Mouse (Mus musculus) spleen, postnatal 4 days (tissue): Measurements from ENCODE around the gene Espnl.
A peak's percentile ranks its signal among the peaks of the same experiment; 100 is the strongest.

Experiments
- DNase-seq, 2 experiments: peaks; one replicate each; pipeline ENCODE4 v3.0.0; 2022; ENCODE audit warnings: low spot score in 2 of 2

Espnl gene

GRCm38 (mm10) chr1:91321760-91322438 is at the start of gene Espnl:
Gene Espnl (plus strand): TSS chr1:91322075.
- DNase-seq: peak in 1 of 2 experiments; percentile 28

GRCm38 (mm10) chr1:91272260-91272659 is 49.6 kb upstream of the Espnl start:
- no peak for DNase-seq

- no peak for DNase-seq
Measured at GRCm38 (mm10) chr1:91276581-91276980, 45.3 kb upstream of the Espnl start.

GRCm38 (mm10) chr1:91277480-91277879 is 44.4 kb upstream of the Espnl start:
- no peak for DNase-seq

GRCm38 (mm10) chr1:91278410-91279119 is 43.3 kb upstream of the Espnl start:
- DNase-seq: no peak

- no peak for DNase-seq
Measured at GRCm38 (mm10) chr1:91279126-91279525, 42.7 kb upstream of the Espnl start.

- DNase-seq: no peak
Measured at GRCm38 (mm10) chr1:91282582-91282981, 39.3 kb upstream of the Espnl start.

- DNase-seq: no peak
Measured at GRCm38 (mm10) chr1:91289375-91289774, 32.5 kb upstream of the Espnl start.

GRCm38 (mm10) chr1:91292101-91292825 is 29.6 kb upstream of the Espnl start:
- DNase-seq: no peak

- no peak for DNase-seq
Measured at GRCm38 (mm10) chr1:91295544-91295943, 26.3 kb upstream of the Espnl start.

- peak; percentile 97 for DNase-seq
Measured at GRCm38 (mm10) chr1:91297799-91298744, 23.8 kb upstream of the Espnl start, which contains the start of gene Scly. Gene Scly (plus strand): TSS chr1:91298338.

GRCm38 (mm10) chr1:91299026-91299706 is 22.7 kb upstream of the Espnl start:
- DNase-seq: no peak

- DNase-seq: peak in 1 of 2 experiments; percentile 40
Measured at GRCm38 (mm10) chr1:91299707-91300426, 22.0 kb upstream of the Espnl start.

GRCm38 (mm10) chr1:91301206-91301920 is 20.5 kb upstream of the Espnl start:
- no peak for DNase-seq

- DNase-seq: no peak
Measured at GRCm38 (mm10) chr1:91302021-91302420, 19.9 kb upstream of the Espnl start.

- DNase-seq: no peak
Measured at GRCm38 (mm10) chr1:91304621-91305020, 17.3 kb upstream of the Espnl start.

- DNase-seq: no peak
Measured at GRCm38 (mm10) chr1:91309366-91310085, 12.3 kb upstream of the Espnl start.

- DNase-seq: no peak
Measured at GRCm38 (mm10) chr1:91312273-91312672, 9.6 kb upstream of the Espnl start.

GRCm38 (mm10) chr1:91313251-91313650 is 8.6 kb upstream of the Espnl start:
- no peak for DNase-seq
